Mouse (Mus musculus): ENCODE results near the gene Setd5.
A peak's percentile ranks its signal among the peaks of the same experiment; 100 is the strongest.

Gene Setd5

DNA sequence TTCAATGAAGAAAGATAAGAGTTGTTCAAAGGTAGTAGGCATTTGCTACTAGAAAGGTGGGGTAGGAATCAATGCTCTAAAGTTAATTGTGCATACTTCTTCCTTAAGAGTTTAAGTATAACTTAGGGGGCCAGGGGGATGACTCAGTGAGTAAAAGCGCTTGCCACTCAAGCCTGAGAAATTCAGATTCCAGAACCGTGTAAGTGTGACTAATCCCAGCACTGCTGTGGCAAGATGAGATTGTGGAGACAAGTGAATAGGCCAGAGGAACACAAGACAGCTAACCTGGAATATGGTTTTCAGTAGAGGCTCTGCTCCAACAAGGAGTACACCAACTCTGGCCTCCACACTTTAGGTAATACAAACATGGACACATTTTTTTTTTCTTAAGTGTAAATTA, 56.2 kb downstream of the Setd5 start:
- no peak for DNase-seq (ENCODE audit: low spot score in 2 of 2)

DNA sequence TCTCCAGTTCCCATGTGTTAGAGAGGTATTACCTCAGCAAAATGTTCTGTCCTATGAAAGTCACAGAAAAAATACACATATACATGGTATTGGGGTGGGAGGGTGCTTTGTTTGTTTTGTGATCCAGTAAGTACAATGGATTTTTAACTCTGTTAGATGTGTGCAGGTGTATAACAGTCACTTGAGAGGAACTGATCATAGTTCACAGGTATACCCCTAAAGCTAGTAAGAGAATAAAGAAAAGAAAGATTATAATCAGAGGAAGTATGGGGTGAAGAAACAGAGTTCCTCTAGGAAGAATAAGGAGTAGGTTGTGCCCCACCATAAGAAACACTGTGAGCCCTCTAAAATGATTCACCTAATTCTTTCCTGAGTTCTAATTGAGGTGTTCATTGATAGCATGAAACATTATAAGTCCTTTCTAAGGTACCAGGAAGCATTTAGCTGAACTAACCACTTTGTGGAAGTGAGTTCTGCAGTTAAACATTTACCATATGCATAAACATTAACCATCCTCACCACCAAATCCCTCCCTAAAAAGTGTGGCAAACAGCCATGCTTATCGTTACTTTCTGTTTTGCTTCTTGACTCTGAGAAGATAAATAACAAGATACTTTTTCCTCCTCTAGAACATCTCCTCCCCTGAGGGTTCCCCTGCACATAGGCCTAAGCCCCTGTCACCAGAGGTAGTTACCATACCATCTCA, 64.4 kb downstream of the Setd5 start:
- no peak for DNase-seq (ENCODE audit: low spot score in 2 of 2)

- DNase-seq (ENCODE audit: low spot score in 2 of 2), result no peak
Measured at GRCm38 (mm10) chr6:113144764-113145163, 67.6 kb downstream of the Setd5 start.

DNA sequence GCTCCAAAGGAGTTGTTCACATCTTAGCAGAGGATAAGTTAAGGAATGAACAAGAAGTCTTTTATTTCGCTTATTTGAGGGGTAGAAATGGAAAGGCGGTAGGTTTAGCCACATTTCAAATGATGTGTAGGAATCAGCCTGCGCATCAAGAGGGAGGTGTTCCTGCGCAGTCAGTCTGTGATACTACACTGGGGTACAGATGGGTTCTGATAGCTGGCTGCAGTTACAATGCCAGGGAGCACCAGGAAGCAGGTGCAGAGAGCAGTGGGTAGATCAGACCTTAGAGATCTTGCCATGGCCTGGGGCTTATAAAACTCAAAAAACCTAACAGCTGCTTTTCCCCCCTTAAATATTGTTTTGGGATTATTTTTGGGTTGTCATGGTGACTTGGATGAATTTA, 68.1 kb downstream of the Setd5 start:
- DNase-seq (ENCODE audit: low spot score in 2 of 2), result no peak

GRCm38 (mm10) chr6:113154071-113154470, 76.9 kb downstream of the Setd5 start:
- DNase-seq (ENCODE audit: low spot score in 2 of 2), result no peak

DNA sequence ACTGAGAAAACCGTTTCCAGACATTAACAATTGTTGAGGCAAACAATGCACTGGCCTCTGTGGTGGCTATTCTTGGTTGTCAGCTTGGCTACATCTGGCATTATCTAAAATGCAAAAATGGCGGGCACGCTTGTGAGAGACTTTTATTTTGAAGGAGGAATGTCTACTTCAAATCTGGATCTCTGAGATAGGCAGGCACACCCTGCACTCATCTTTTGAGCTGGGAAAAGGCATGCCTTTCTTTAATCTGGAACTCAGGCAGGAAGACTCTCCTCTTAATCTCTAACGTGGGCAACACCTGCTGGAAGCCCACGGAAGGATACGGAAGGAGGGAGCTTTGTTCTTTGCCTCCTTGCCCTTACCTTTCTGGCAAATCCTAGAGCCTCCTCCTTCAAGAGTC, 77.7 kb downstream of the Setd5 start:
- no peak for DNase-seq (ENCODE audit: low spot score in 2 of 2)

DNA sequence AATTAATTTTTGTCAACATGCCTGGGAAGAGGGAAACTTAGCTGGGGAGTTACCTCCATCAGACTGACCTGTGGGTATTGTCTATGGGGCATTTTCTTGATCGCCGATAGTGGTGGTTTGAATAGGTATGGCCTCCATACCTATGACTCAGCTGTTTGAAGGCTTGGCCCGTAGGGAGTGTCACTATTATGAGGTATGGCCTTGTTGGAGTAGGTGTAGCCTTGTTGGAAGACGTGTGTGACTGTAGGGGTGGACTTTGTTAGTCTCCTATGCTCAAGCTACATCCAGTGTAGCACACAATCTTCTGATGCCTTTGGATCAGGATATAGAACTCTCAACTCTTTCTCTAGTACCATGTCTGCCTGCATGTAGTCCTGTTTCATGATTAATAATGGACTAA, 78.9 kb downstream of the Setd5 start:
- DNase-seq (ENCODE audit: low spot score in 2 of 2), result no peak

GRCm38 (mm10) chr6:113160106-113160505, 82.9 kb downstream of the Setd5 start:
- no peak for DNase-seq (ENCODE audit: low spot score in 2 of 2)

DNA sequence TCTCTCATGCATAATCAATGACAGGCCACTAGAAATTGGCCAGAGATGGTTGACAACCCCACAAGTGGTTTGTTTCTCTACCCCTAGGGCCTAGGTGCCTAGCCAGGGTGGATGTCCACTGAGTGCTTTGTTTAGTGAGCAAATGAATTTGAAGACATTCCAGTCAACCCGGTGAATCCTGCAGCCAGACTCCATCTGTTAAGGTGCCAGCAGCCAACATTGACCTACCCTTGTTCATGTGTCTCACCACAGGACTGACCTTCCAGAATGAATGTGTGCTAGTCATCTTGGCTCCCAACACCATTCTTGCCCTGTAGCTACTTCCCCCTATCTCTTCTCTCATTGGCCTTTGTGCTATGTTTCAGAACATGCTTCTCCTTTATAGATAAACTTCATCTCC, 84.8 kb downstream of the Setd5 start:
- no peak for DNase-seq (ENCODE audit: low spot score in 2 of 2)

GRCm38 (mm10) chr6:113163513-113163912, 86.3 kb downstream of the Setd5 start:
- no peak for DNase-seq (ENCODE audit: low spot score in 2 of 2)

DNA sequence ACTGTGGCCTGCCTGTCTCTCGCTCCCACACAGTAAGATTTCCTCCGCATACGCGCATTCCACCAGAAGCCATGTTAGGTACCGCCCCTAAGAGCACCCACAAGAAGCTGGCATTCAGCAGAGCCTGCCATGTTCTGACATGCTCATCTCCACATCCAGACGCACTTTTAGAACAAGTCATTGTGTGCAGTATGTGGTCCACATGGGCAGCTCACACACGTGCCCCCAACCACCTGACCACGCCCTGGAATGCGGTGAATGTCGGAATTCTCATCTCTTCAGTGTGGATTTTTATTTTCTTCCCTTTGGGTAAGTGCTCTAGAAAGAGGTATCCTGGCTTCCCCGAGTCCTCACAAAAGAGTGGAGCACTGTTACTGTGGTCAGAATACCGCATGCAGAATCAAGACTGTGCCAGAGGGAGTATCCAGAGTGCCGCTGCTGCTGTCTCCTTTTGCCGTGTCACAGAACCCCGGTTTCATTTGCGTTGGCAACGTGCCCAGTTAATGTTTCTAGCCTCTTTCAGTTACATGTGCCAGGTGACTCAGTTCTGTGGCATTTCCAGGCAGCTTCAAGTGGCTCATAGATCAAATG, 89.6 kb downstream of the Setd5 start:
- DNase-seq (ENCODE audit: low spot score in 2 of 2), result peak; percentile 36 to 40

DNA sequence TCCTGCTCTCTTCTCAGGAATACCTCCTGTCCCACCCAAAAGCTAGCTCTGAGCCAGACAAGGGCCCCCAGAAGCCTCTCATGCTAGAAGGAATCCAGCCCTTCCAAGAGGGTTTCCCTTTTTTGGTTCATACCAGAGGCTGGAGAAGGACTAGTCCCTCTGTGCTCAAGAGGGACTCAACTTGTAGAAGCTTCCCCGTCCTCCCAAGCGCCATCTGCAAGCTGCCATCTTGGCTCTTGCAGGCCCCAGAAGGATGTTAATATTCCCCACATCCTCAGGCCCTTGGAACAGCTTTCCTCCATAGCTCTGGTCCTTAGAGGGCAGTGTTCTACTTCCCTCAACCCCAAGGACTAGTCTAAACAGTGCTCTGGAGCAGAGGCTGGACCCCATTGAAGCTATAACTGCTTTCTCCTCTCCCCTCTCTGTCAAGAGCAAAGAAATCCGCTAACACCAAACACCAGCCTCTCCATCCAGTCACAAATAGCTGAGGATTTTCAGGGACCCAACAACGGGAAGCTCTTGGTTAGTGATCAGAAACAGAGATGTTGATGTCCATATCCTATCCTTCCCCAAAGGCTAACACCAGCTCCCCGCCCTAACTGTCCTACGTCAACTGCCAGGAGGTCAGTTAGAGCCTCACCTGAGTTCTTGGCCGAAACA, 91.3 kb downstream of the Setd5 start:
- no peak for DNase-seq (ENCODE audit: low spot score in 2 of 2)

GRCm38 (mm10) chr6:113169852-113170251, 92.7 kb downstream of the Setd5 start:
- no peak for DNase-seq (ENCODE audit: low spot score in 2 of 2)

GRCm38 (mm10) chr6:113170651-113171050, 93.5 kb downstream of the Setd5 start:
- DNase-seq (ENCODE audit: low spot score in 2 of 2), result no peak

- DNase-seq (ENCODE audit: low spot score in 2 of 2), result no peak
Measured at GRCm38 (mm10) chr6:113172011-113172410, 94.8 kb downstream of the Setd5 start.

GRCm38 (mm10) chr6:113172568-113172967, 95.4 kb downstream of the Setd5 start:
- peak; percentile 52 to 56 for DNase-seq (ENCODE audit: low spot score in 2 of 2)

DNA sequence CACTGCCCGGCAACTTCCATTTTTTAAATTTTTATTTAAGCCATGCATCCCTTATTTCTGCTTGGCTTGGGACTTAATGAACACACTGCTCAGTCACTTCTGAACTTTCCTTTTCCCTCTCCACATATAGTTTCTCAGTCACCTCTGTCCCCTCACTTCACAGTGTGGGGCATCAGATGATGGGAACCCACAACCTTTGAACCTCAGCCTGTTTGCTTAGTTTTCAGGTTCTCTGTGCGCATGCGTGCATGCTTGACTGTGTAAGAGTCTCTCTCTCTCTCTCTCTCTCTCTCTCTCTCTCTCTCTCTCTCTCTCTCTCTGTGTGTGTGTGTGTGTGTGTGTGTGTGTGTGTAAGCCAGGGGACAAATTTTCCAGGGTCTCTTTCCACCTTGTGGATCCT, 98.3 kb downstream of the Setd5 start:
- DNase-seq (ENCODE audit: low spot score in 2 of 2), result no peak

GRCm38 (mm10) chr6:113176613-113177012, 99.4 kb downstream of the Setd5 start:
- no peak for DNase-seq (ENCODE audit: low spot score in 2 of 2)

DNA sequence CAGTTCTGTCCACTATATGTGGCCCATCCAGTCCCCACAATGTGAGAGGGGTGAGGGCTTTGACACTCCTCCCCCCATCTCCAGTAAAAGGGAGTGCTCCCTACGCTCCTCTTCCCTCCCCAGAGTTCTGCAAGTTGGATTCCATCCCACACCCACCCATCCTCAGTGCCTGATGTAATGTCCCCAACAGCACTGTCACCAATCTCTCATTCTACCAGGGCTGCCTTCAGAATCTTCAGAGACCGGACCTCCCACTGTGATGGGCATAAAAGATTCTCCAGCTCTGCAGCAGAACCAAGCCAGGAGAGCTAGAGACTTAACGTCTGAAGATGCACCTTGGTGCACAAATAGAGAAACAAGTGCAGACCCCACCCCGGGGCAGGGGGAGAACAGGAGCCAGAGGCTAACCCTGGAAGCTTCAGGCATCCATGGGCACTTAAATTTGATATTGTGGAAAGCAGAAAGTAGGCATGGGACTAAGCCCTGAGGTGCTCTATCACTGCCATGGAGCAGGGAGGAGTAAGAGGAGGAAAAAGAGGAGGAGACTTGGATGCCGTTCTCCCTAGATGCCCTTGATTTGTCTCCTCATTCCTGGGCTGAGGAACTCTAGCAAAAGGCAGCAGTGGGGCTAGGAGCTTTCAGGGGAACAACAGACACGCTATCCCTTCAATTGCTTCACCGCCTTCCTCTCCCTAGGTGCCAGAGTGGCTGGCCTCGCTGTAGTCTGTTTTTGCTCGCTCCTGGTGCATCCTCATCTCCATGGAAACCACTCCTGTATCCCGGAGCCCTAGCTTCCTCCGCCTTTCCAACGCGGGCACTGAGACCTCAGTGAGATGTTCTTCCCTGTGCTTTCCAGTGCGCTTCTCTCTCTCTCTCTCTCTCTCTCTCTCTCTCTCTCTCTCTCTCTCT, 101.4 kb downstream of the Setd5 start:
- DNase-seq (ENCODE audit: low spot score in 2 of 2), result peak in 1 of 2 experiments; percentile 43

GRCm38 (mm10) chr6:113179195-113179733, 102.1 kb downstream of the Setd5 start:
- no peak for DNase-seq (ENCODE audit: low spot score in 2 of 2)

DNA sequence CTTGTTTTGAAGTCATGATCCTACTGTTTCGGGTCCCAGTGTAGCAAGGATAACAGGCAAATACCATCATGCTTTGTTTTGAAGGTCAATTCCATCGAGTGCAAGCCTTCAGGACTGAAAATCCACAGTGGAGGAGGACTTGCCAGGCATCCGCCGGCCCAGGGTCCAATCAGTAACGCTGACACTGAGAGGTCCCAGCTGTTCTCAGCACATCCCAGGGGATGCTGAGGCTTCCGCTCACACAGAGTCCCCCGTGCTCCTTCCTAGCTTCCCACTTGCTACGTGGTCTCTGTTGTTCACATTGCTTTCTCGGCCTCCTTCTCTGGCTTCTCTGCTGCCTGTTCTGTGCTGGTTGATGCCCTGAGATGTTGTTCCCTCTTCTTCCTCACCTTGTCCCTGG, 107.0 kb downstream of the Setd5 start:
- DNase-seq (ENCODE audit: low spot score in 2 of 2), result no peak

Measured in frontal cortex, postnatal 25 days (tissue).